Comparison of ENCODE assay signal across 11 mouse cellular contexts in genomic region chr1:152576614-152577144, GRCm38 (mm10).
A peak's percentile ranks its signal among the peaks of the same experiment; 100 is the strongest.
DNase-seq lines count a peak whose midpoint lies in the region; ATAC-seq and TF ChIP-seq lines count a peak whose summit lies in the region.
"Had no signal": no experiment of that assay in that cellular context is flagged by ENCODE, and none has a peak within 500 bp of the region (broad histone marks: within the 10 kb centered on the region; RNA-seq: fewer than 3 reads in every experiment).

No protein-coding gene starts in this region.

- no peak overlapping the region for H3K4me2 ChIP-seq in heart, embryonic 12.5 days
- no peak overlapping the region for H3K4me2 ChIP-seq in hindbrain, embryonic 11.5 days (replicated peaks; ENCODE audit: low read depth, low read length)
- H3K4me2 ChIP-seq: midbrain, embryonic 12.5 days had no signal

- TF ChIP-seq EP300 in heart, adult 2 months (IDR thresholded peaks at IDR 0.05; ENCODE audit: insufficient read depth, low read depth, low read length) = no peak

- no peak for TF ChIP-seq CTCF in heart, adult 2 months (IDR thresholded peaks at IDR 0.05)

- no peak for DNase-seq in heart, adult 2 months
- peak; percentile 42 for DNase-seq in cerebellum, adult 9-11 months
- DNase-seq in hindbrain, embryonic 11.5 days (ENCODE audit: low spot score) = peak; percentile 47
- peak; percentile 76 to 90 for DNase-seq in kidney, postnatal 25 days
- DNase-seq in urinary bladder, adult 2 months (ENCODE audit: low spot score) = no peak
- DNase-seq in adrenal gland, postnatal 36 days = no peak
- no peak for DNase-seq in adipocyte (ENCODE audit: low spot score)
- DNase-seq: liver; right cerebral cortex, postnatal 25 days had no signal

- no peaks in the 10 kb centered on the region for H3K9me3 ChIP-seq in heart, embryonic 12.5 days (replicated peaks)
- no peaks in the 10 kb centered on the region for H3K9me3 ChIP-seq in hindbrain, embryonic 11.5 days (ENCODE audit: control insufficient read depth, low read length)
- H3K9me3 ChIP-seq: midbrain, embryonic 12.5 days had no signal

- WGBS in heart, adult 2 months = 36% methylated on average over 7 of the region's 7 CpGs
- 56% methylated on average over 7 of the region's 7 CpGs for WGBS in heart, embryonic 12.5 days
- 13% methylated on average over 7 of the region's 7 CpGs for WGBS in hindbrain, embryonic 11.5 days

- H3K27me3 ChIP-seq in heart, adult 2 months (ENCODE audit: control insufficient read depth, insufficient read depth, low read length) = no peaks in the 10 kb centered on the region
- no peaks in the 10 kb centered on the region for H3K27me3 ChIP-seq in heart, embryonic 12.5 days (replicated peaks)
- H3K27me3 ChIP-seq in hindbrain, embryonic 11.5 days (ENCODE audit: control insufficient read depth, insufficient read depth, low read length) = no peaks in the 10 kb centered on the region

- peaks cover 16% of the 10 kb centered on the region for H3K36me3 ChIP-seq in heart, adult 2 months (ENCODE audit: control insufficient read depth, insufficient read depth, low read length)
- H3K36me3 ChIP-seq in heart, embryonic 12.5 days = peaks cover 5% of the 10 kb centered on the region
- H3K36me3 ChIP-seq in hindbrain, embryonic 11.5 days (ENCODE audit: control insufficient read depth, insufficient read depth, low read length) = no peaks in the 10 kb centered on the region
- H3K36me3 ChIP-seq: midbrain, embryonic 12.5 days had no signal

- peaks cover 4% of the 10 kb centered on the region for H3K79me2 ChIP-seq in heart, adult 2 months (replicated peaks; ENCODE audit: control insufficient read depth, insufficient read depth, low read length)

- no peak for TF ChIP-seq POLR2A in heart, adult 2 months (IDR thresholded peaks at IDR 0.05; ENCODE audit: insufficient read depth, low read depth, low read length)

- intact Hi-C loops in heart, adult 2 months (cut with DNase I) = loop anchor here (5.0 kb wide), 1 partner anchor 46 kb away; no protein-coding TSS in a partner anchor

- ATAC-seq in heart, embryonic 12.5 days (ENCODE audit: insufficient number of reproducible peaks, low FRiP score) = no peak
- peak; percentile 64 for ATAC-seq in hindbrain, embryonic 11.5 days (ENCODE audit: low FRiP score)

- peaks cover 43% of the 10 kb centered on the region for H3K4me1 ChIP-seq in heart, adult 2 months (ENCODE audit: control insufficient read depth, insufficient read depth, low read length)
- H3K4me1 ChIP-seq in heart, embryonic 12.5 days (replicated peaks) = peaks cover 75% of the 10 kb centered on the region
- peaks cover 2% of the 10 kb centered on the region for H3K4me1 ChIP-seq in hindbrain, embryonic 11.5 days (replicated peaks; ENCODE audit: control insufficient read depth, insufficient read depth, low read length)

- no peak overlapping the region for H3K9ac ChIP-seq in heart, adult 2 months (ENCODE audit: low read depth, low read length)
- no peak overlapping the region for H3K9ac ChIP-seq in heart, embryonic 12.5 days
- no peak overlapping the region for H3K9ac ChIP-seq in hindbrain, embryonic 11.5 days (ENCODE audit: low read depth, low read length)
- H3K9ac ChIP-seq: midbrain, embryonic 12.5 days had no signal

- H3K4me3 ChIP-seq in heart, adult 2 months = no peak overlapping the region
- no peak overlapping the region for H3K4me3 ChIP-seq in heart, embryonic 12.5 days
- no peak overlapping the region for H3K4me3 ChIP-seq in hindbrain, embryonic 11.5 days (ENCODE audit: low read depth, low read length)
- H3K4me3 ChIP-seq: midbrain, embryonic 12.5 days had no signal

- peak overlapping the region; percentile 51 for H3K27ac ChIP-seq in heart, adult 2 months
- H3K27ac ChIP-seq in heart, embryonic 12.5 days (ENCODE audit: poor library complexity, severe bottlenecking) = no peak overlapping the region; the same call in 1 of the 2 replicates
- no peak overlapping the region for H3K27ac ChIP-seq in hindbrain, embryonic 11.5 days (ENCODE audit: low read depth, low read length)
- H3K27ac ChIP-seq: midbrain, embryonic 12.5 days had no signal

Comparison
In these comparisons a context has a peak if more than half of its experiments do, and no peak if none do; other contexts are left out.
1. DNase-seq: peak in cerebellum, adult 9-11 months (single experiment), hindbrain, embryonic 11.5 days (single experiment) and kidney, postnatal 25 days (2 of 2); none in heart, adult 2 months (0 of 2), urinary bladder, adult 2 months (single experiment), adrenal gland, postnatal 36 days (0 of 2) and adipocyte (single experiment).